Mouse (Mus musculus) lung, postnatal 25 days (tissue): ENCODE measurements around the gene Blzf1.
A peak's percentile ranks its signal among the peaks of the same experiment; 100 is the strongest.

Source experiments
- DNase-seq: peaks from one replicate; pipeline ENCODE4 v3.0.0; 2022; ENCODE audit warnings: low spot score

The Blzf1 gene

GRCm38 (mm10) chr1:164307124-164307751, at the start of gene Blzf1:
Blzf1 (minus strand) TSS chr1:164307489.
- peak; percentile 98 for DNase-seq

DNA sequence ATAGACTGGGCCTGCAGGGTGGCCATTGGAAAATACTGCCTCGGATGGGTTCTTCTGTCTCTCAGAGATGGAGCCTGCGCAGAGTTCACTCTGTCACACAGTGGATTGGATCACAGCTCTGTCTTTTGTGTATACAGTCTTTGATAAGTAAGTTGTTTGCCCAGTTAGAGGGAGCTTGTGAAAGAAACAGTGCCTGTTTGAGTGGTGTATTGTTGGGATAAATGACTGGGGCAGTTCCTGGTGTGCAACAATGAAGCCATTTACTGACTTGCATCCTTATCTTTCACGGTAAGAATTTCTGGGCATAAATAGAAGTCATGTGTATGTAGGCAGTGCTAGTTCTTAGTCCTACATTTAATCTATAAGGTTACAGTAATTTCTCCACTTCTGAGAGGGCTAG, 46.2 kb upstream of the Blzf1 start:
- no peak for DNase-seq

- DNase-seq: no peak
Measured at GRCm38 (mm10) chr1:164342161-164342560, 34.9 kb upstream of the Blzf1 start.

GRCm38 (mm10) chr1:164335846-164336245, 28.6 kb upstream of the Blzf1 start:
- no peak for DNase-seq

DNA sequence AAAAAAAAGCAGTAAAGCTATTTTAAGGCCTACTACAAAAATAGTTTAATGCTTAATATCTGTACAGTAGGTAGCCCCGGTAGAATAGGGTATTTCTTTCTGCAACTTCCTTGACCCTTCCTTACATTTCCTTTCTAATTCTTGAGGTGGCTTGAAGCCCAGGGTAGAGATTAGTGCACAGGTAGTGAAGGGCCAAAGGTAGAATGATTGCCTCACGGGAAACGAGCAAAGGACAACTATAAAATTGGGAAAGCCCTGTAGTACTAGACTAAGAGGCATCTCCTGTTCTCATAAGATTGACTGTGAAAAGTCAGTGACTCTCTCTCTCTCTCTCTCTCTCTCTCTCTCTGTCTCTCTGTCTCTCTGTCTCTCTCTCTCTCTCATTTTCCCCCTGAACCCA, 28.1 kb upstream of the Blzf1 start:
- no peak for DNase-seq

DNA sequence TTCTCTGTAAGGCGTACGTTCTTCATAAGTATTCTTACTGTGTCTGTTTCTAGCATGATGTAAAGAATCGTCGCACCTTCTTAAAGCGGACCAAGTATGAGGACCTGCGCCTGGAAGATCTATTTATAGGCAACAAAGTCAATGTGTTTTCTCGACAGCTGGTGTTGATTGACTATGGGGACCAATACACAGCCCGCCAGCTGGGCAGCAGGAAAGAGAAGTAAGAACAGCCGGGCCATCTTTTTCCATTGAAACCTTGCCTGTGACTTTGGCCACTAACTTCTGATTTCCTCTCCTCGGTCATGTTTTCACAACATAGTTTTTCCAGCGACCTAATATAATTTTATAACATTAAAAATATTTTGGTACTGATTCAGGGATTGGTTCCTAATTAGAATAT, 25.3 kb upstream of the Blzf1 start:
- no peak for DNase-seq

GRCm38 (mm10) chr1:164327764-164328163, 20.5 kb upstream of the Blzf1 start:
- DNase-seq: no peak

DNA sequence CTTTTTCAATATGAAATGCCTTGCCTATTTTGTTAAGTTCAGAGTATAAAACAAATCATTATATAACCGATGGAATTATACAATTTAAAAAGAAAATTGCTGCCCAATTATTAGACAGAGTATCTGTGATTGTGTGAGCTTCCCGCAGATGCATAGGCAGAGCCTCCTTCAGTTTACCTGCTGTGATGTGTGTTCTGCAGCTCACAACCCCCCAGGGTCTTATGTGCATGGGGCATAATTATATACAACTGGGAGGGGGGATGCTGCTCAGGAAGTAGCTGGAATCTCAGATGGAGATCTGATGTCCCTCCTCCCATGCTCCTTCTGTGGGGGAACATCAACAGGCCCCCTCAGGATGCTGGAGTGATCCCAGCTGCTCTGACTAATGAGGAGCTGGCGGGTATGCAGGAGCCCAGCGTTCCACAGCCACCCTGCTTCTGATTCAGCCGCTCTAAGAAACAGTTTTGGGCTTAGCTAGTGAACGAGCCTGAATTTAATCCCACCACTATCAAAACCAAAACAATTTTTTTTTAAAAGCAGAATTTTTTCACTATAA, 19.4 kb upstream of the Blzf1 start:
- DNase-seq: no peak

- no peak for DNase-seq
Measured at GRCm38 (mm10) chr1:164324878-164325277, 17.6 kb upstream of the Blzf1 start.

DNA sequence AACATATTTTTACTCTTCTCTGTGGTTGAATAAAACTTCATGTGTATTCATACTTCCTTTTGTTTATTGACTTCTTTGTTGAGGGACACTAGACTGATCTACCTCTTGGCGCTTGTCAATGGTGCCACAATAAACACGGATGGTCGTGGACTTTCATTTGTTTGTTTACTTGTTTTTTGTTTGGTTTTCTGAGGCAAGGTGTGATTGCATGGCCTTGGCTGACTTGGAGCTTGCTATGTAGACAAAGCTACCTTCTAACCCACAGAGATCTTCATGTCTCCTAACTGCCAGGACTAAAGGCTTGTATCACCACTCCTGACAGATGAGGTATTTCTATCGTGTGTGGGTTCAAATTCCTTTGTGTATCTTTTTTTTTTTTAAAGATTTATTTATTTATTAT, 16.9 kb upstream of the Blzf1 start:
- DNase-seq: no peak

DNA sequence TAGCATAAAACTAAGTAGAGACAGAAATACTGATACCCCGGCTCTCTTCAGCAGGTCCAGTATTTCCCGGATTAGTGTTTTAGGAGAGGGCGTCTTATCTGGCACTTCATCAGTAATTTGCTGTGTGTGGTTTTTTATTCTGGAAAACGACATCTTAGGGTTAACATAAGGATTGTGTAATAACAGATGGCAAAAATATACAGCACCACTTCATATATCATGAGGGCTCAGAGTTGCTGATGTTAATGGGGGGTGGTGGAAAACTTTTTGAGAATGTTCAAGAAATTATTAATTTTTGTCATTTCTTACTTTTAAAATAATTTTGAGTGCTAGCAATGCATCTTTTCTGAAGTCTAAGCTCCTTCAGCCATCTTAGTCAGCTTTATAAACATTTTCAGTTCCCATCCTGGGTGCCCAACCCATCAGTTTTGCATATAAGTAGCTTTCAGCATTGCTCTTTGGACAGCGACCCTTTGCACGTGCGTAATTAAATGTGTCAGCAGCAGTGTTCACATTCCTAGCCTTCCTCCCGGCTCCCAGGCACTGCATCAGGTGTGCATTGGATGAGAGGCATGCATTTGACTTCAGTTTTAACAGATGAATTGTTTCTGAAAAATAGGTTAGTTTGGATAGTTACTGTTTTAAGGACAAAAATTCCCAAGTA, 15.8 kb upstream of the Blzf1 start:
- DNase-seq: no peak

- no peak for DNase-seq
Measured at GRCm38 (mm10) chr1:164321408-164321807, 14.1 kb upstream of the Blzf1 start.

DNA sequence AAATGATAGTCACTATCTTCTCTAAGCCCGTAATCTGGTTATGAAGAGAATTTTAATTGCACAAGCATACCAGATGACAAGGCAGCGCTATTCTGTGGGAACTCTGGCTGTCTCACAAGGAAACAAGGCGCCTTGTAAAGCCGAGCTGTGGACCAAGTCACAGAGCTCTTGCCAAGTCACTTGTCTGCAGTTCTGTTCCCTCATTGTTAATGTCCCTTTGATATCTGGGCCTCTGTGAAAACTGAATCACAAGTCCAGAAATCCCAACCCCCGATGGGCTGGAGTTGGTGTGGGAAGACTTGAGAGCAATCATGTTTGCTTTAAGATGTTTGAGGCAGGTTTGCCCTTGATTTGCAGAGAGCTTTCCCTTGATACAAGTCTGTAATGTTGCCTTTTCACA, 13.4 kb upstream of the Blzf1 start:
- no peak for DNase-seq

DNA sequence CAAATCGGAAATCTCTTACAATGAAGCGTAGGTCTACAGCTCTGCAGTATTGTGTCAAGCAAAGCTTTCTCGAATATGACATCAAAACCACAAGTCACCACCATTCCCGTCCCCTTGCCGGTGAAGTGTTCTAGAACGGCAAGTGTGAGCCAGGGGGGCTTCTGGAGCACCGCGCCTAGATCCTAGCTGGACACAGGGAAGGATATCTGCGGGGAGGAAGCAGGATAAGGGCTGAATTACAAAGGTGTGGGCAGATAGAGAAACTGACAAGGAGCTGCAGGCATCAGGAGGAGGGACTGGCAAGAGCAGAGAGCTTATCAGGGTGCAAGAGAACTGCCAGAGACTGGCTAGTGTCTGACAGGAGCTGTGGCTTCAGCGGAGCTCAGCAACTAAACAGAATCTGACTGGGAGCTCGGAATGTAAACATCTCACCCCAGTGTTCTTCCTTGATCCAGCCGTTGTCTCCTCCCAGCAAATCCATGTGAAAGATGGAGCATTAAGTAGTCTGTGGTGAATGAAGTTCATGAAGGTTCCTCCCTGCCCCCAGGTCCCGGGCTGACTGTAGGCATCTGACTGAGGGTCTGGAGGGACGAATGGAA, 12.4 kb upstream of the Blzf1 start:
- no peak for DNase-seq

GRCm38 (mm10) chr1:164318474-164318873, 11.2 kb upstream of the Blzf1 start:
- no peak for DNase-seq

DNA sequence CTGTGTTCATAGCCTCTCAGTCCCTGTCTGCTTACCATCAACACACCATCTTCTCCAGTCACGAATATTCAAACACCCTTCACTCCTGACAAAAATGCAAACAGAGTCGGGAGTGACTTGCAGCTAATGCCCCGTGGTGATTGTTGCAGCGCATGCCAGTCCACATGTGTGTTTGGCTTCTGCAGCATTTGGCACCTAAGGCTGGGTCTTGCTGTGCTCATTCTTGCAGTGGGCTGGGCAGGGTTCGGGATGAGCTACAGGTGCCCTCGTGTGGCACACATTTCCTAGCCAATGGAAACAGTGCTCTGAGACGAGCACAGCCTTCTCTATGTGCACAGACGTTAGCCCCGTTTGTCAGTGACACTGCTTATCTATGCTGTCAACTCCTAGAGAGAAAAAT, 10.0 kb upstream of the Blzf1 start:
- DNase-seq: no peak

DNA sequence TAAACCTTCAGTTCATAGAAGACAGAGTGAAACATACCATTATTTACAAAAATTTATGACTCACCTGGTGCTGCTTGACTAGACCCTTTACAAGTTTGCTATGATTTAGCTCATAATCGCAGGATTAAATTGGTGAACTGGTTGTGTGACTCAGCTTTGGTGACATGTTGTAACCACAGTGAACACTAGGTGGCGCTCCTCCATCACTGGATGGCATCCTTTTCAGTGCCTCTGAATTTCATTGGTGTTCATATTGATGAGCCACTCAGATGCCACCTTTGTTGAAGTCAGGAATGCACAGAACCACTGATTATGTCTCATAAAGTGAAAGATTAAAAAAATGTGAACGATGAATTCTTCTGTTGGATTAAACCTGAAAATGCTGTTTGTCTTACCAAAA, 9.4 kb upstream of the Blzf1 start:
- peak; percentile 69 for DNase-seq

DNA sequence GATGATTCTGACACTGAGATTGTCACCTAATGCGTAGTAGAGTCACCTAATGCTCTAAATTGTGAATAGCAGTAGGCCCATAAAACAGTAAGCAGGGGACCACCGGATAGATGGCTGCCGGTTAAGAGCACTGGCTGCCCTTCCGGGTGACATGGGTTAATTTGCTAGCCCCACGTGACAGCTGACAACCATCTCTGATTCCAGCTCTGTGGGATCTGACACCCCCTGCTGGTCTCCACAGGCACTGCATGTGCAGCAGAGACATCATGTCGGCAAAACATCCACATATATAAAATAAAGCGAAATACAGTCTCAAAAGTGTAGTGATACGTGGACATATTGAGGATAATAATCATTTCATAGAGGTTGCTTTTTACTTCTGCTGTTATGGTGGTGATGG, 8.0 kb upstream of the Blzf1 start:
- no peak for DNase-seq

- DNase-seq: no peak
Measured at GRCm38 (mm10) chr1:164314085-164314484, 6.8 kb upstream of the Blzf1 start.

GRCm38 (mm10) chr1:164307922-164308321, 633 bp upstream of the Blzf1 start:
- DNase-seq: no peak

DNA sequence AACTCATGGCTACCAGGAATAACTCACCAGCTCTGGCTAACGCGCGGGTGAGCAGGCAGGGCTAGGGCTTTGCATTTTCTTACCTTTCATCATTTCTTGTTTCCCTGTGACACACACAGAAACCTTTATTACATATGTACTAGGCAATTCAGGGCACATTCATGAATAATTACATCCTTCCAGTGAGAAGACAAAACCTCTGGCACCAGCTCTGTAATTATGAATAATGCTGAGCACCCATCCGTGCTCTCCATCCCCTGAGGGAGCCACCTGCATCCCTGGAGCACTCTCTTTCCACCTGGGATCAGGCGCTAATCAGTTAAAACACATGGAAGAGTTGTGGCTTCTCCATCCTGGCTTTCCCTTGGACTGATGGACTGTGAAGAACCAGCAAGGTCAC, 3.5 kb downstream of the Blzf1 start, which contains the start of gene Nme7:
Gene Nme7 (plus strand): TSS at position 301 of the 400 bp plus-strand sequence.
- DNase-seq: no peak

DNA sequence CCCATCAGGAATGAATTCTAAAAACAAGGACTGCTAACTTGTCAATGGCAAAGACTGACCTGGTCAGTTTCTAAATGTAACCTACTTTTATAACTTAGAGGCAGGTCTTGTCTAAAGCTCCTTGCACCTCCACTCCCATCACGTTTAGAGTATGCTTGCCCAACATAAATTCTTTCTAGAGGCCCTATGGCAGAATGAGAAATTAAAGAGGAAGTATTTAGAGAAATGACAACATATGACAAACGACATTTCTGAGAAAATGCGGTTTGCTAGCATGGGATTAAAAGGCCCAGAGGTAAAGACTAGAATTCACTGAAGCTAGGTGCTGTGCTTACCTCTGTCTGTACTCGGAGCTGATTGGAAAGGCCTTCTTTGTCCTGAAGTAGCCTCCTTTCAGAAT, 5.3 kb downstream of the Blzf1 start:
- no peak for DNase-seq

GRCm38 (mm10) chr1:164296473-164296872, 10.8 kb downstream of the Blzf1 start:
- no peak for DNase-seq
